Mouse (Mus musculus): ENCODE results near the gene Camk1d. TPM values are rescaled to one million over a fixed set of nuclear protein-coding genes. Genes with fewer than 3 reads are reported as not detected.

The Camk1d gene
- polyA plus RNA-seq, 1 experiment from 2014 or later: 1.4 TPM

GRCm38 (mm10) chr2:5417158-5418032 is 296.9 kb downstream of the Camk1d start:
- Histone ChIP-seq H3K27me3 (ENCODE audit: low read depth, poor library complexity, severe bottlenecking) (no peaks in the 10 kb centered on the region), H3K4me3 (no peak overlapping the region), H3K36me3 (no peaks in the 10 kb centered on the region), H3K9me3 (replicated peaks) (no peaks in the 10 kb centered on the region), H3K4me1 (peaks cover under 1% of the 10 kb centered on the region; the same call in 1 of the 2 replicates), H3K27ac (replicated peaks) (no peak overlapping the region)
- WGBS: 87% methylated on average over 6 of the region's 6 CpGs
- DNase-seq (ENCODE audit: low spot score): no peak

- 64% methylated on average over 2 of the region's 2 CpGs for WGBS
- Histone ChIP-seq H3K4me1 (peaks cover 9% of the 10 kb centered on the region), H3K27me3 (ENCODE audit: low read depth, poor library complexity, severe bottlenecking) (no peaks in the 10 kb centered on the region), H3K9me3 (replicated peaks) (no peaks in the 10 kb centered on the region), H3K36me3 (no peaks in the 10 kb centered on the region), H3K4me3 (no peak overlapping the region), H3K27ac (replicated peaks) (no peak overlapping the region; the same call in 1 of the 2 replicates)
- no peak for DNase-seq (ENCODE audit: low spot score)
Observed at GRCm38 (mm10) chr2:5411774-5412173, 302.5 kb downstream of the Camk1d start.

- no peak overlapping the region for H3K27ac ChIP-seq (replicated peaks)
- DNase-seq (ENCODE audit: low spot score): no peak
- H3K4me1 ChIP-seq: peaks cover 13% of the 10 kb centered on the region
- no peaks in the 10 kb centered on the region for H3K9me3 ChIP-seq (replicated peaks)
- H3K36me3 ChIP-seq: no peaks in the 10 kb centered on the region
- H3K27me3 ChIP-seq (ENCODE audit: low read depth, poor library complexity, severe bottlenecking): no peaks in the 10 kb centered on the region
- WGBS: 67% methylated on average over 3 of the region's 3 CpGs
- no peak overlapping the region for H3K4me3 ChIP-seq
Observed at GRCm38 (mm10) chr2:5403850-5404249, 310.5 kb downstream of the Camk1d start.

GRCm38 (mm10) chr2:5402036-5402435 is 312.3 kb downstream of the Camk1d start:
- no peaks in the 10 kb centered on the region for H3K27me3 ChIP-seq (ENCODE audit: low read depth, poor library complexity, severe bottlenecking)
- no peak overlapping the region for H3K27ac ChIP-seq (replicated peaks)
- WGBS: 92% methylated on average over 12 of the region's 12 CpGs
- H3K4me1 ChIP-seq: peaks cover 5% of the 10 kb centered on the region; the same call in 1 of the 2 replicates
- H3K4me3 ChIP-seq: no peak overlapping the region
- no peaks in the 10 kb centered on the region for H3K9me3 ChIP-seq (replicated peaks)
- no peaks in the 10 kb centered on the region for H3K36me3 ChIP-seq
- DNase-seq (ENCODE audit: low spot score): no peak

- H3K36me3 ChIP-seq: no peaks in the 10 kb centered on the region
- no peak for DNase-seq (ENCODE audit: low spot score)
- no peaks in the 10 kb centered on the region for H3K27me3 ChIP-seq (ENCODE audit: low read depth, poor library complexity, severe bottlenecking)
- H3K4me1 ChIP-seq: no peaks in the 10 kb centered on the region
- H3K9me3 ChIP-seq (replicated peaks): no peaks in the 10 kb centered on the region
- WGBS: 92% methylated on average over 9 of the region's 9 CpGs
- H3K27ac ChIP-seq (replicated peaks): no peak overlapping the region
- no peak overlapping the region for H3K4me3 ChIP-seq
Observed at GRCm38 (mm10) chr2:5398505-5398904, 315.8 kb downstream of the Camk1d start.

GRCm38 (mm10) chr2:5398043-5398442 is 316.3 kb downstream of the Camk1d start:
- WGBS: 86% methylated on average over 6 of the region's 6 CpGs
- DNase-seq (ENCODE audit: low spot score): no peak
- Histone ChIP-seq H3K36me3 (no peaks in the 10 kb centered on the region), H3K4me3 (no peak overlapping the region), H3K4me1 (no peaks in the 10 kb centered on the region), H3K27ac (replicated peaks) (no peak overlapping the region), H3K27me3 (ENCODE audit: low read depth, poor library complexity, severe bottlenecking) (no peaks in the 10 kb centered on the region), H3K9me3 (replicated peaks) (no peaks in the 10 kb centered on the region)

- DNase-seq (ENCODE audit: low spot score): no peak
- Histone ChIP-seq H3K9me3 (replicated peaks) (no peaks in the 10 kb centered on the region), H3K36me3 (no peaks in the 10 kb centered on the region), H3K27ac (replicated peaks) (no peak overlapping the region), H3K4me1 (no peaks in the 10 kb centered on the region), H3K27me3 (ENCODE audit: low read depth, poor library complexity, severe bottlenecking) (no peaks in the 10 kb centered on the region), H3K4me3 (no peak overlapping the region)
- WGBS: 82% methylated on average over 3 of the region's 3 CpGs
Observed at GRCm38 (mm10) chr2:5397468-5397867, 316.8 kb downstream of the Camk1d start.

GRCm38 (mm10) chr2:5396415-5396814 is 317.9 kb downstream of the Camk1d start:
- WGBS: 81% methylated on average over 1 of the region's 1 CpGs
- Histone ChIP-seq H3K36me3 (no peaks in the 10 kb centered on the region), H3K27me3 (ENCODE audit: low read depth, poor library complexity, severe bottlenecking) (no peaks in the 10 kb centered on the region), H3K4me3 (no peak overlapping the region), H3K9me3 (replicated peaks) (no peaks in the 10 kb centered on the region), H3K4me1 (0 out of 2 replicates have a peak, but pooled peaks cover under 1% of the 10 kb centered on the region), H3K27ac (replicated peaks) (no peak overlapping the region)
- DNase-seq (ENCODE audit: low spot score): no peak

- Histone ChIP-seq H3K4me1 (peaks cover 5% of the 10 kb centered on the region; the same call in 1 of the 2 replicates), H3K36me3 (no peaks in the 10 kb centered on the region), H3K27me3 (ENCODE audit: low read depth, poor library complexity, severe bottlenecking) (no peaks in the 10 kb centered on the region), H3K4me3 (no peak overlapping the region), H3K9me3 (replicated peaks) (no peaks in the 10 kb centered on the region), H3K27ac (replicated peaks) (0 out of 2 replicates have a peak overlapping the region, but pooled peaks have one; percentile 2)
- DNase-seq (ENCODE audit: low spot score): no peak
- WGBS: 69% methylated on average over 2 of the region's 2 CpGs
Observed at GRCm38 (mm10) chr2:5395873-5396272, 318.4 kb downstream of the Camk1d start.

GRCm38 (mm10) chr2:5392921-5393320 is 321.4 kb downstream of the Camk1d start:
- H3K27ac ChIP-seq (replicated peaks): no peak overlapping the region
- DNase-seq (ENCODE audit: low spot score): no peak
- H3K36me3 ChIP-seq: no peaks in the 10 kb centered on the region
- no peaks in the 10 kb centered on the region for H3K9me3 ChIP-seq (replicated peaks)
- peaks cover 6% of the 10 kb centered on the region; the same call in 1 of the 2 replicates for H3K4me1 ChIP-seq
- no peak overlapping the region for H3K4me3 ChIP-seq
- H3K27me3 ChIP-seq (ENCODE audit: low read depth, poor library complexity, severe bottlenecking): no peaks in the 10 kb centered on the region

GRCm38 (mm10) chr2:5392470-5392869 is 321.8 kb downstream of the Camk1d start:
- H3K36me3 ChIP-seq: no peaks in the 10 kb centered on the region
- 89% methylated on average over 4 of the region's 4 CpGs for WGBS
- peaks cover 6% of the 10 kb centered on the region; the same call in 1 of the 2 replicates for H3K4me1 ChIP-seq
- no peaks in the 10 kb centered on the region for H3K9me3 ChIP-seq (replicated peaks)
- DNase-seq (ENCODE audit: low spot score): no peak
- no peak overlapping the region for H3K27ac ChIP-seq (replicated peaks)
- no peaks in the 10 kb centered on the region for H3K27me3 ChIP-seq (ENCODE audit: low read depth, poor library complexity, severe bottlenecking)
- H3K4me3 ChIP-seq: no peak overlapping the region

- no peak for DNase-seq (ENCODE audit: low spot score)
- H3K4me3 ChIP-seq: no peak overlapping the region
- WGBS: 89% methylated on average over 7 of the region's 7 CpGs
- H3K36me3 ChIP-seq: no peaks in the 10 kb centered on the region
- H3K27ac ChIP-seq (replicated peaks): no peak overlapping the region
- no peaks in the 10 kb centered on the region for H3K27me3 ChIP-seq (ENCODE audit: low read depth, poor library complexity, severe bottlenecking)
- peaks cover 6% of the 10 kb centered on the region; the same call in 1 of the 2 replicates for H3K4me1 ChIP-seq
- no peaks in the 10 kb centered on the region for H3K9me3 ChIP-seq (replicated peaks)
Observed at GRCm38 (mm10) chr2:5388381-5388780, 325.9 kb downstream of the Camk1d start.

Measured in midbrain, embryonic 10.5 days (tissue).